Mouse (Mus musculus): ENCODE results near the gene Slc2a6.

GRCm38 (mm10) chr2:27042131-27042844 lies 14.5 kb upstream of the Slc2a6 start:
- TF ChIP-seq GATA1 (IDR thresholded peaks at IDR 0.05; ENCODE audit: low read length) (no peak), TAL1 (IDR thresholded peaks at IDR 0.05; ENCODE audit: low read length) (no peak)
